Mouse (Mus musculus) neural tube, embryonic 12.5 days (tissue): ENCODE measurements around the gene Rragc. TPM values are rescaled to one million over a fixed set of nuclear protein-coding genes. Genes with fewer than 3 reads are reported as not detected.

ENCODE experiments used
- ATAC-seq: fragments of 200-750 bp; cut with Nextera tagmentation; 2 replicates; pipeline ENCODE4 v1.8.0; 2017; ENCODE audit warnings: low read depth, mild to moderate bottlenecking, moderate TSS enrichment, moderate library complexity; ENCODE audit not compliant: low FRiP score
- H3K27ac ChIP-seq: fragments of 300-500 bp; sonication (generic); 2 replicates; pipeline ENCODE4 v1.5.1; 2016
- H3K27me3 ChIP-seq: fragments of 300-500 bp; sonication (generic); replicated peaks from 2 replicates; pipeline ENCODE4 v1.6.1; 2016; ENCODE audit warnings: mild to moderate bottlenecking
- H3K36me3 ChIP-seq: fragments of 300-500 bp; sonication (generic); 2 replicates; pipeline ENCODE4 v1.6.1; 2016; ENCODE audit warnings: mild to moderate bottlenecking
- H3K4me1 ChIP-seq: fragments of 300-500 bp; sonication (generic); 2 replicates; pipeline ENCODE4 v1.6.1; 2016
- H3K4me2 ChIP-seq: fragments of 300-500 bp; sonication (generic); replicated peaks from 2 replicates; pipeline ENCODE4 v1.6.1; 2016; ENCODE audit warnings: mild to moderate bottlenecking
- H3K4me3 ChIP-seq: fragments of 300-500 bp; sonication (generic); 2 replicates; pipeline ENCODE4 v1.5.1; 2016
- H3K9ac ChIP-seq: fragments of 300-500 bp; sonication (generic); 2 replicates; pipeline ENCODE4 v1.6.1; 2016; ENCODE audit warnings: mild to moderate bottlenecking
- H3K9me3 ChIP-seq: fragments of 300-500 bp; sonication (generic); 2 replicates; pipeline ENCODE4 v1.6.1; 2016; ENCODE audit warnings: mild to moderate bottlenecking
- WGBS: fragments of 180-500 bp; shearing (Covaris S2); methylation state at CpG from one replicate; pipeline ENCODE4 v1.1.7; 2016; 5-methylcytosine and 5-hydroxymethylcytosine counted together
- polyA plus RNA-seq: library from polyadenylated mRNA; unstranded; fragments of >200 nt; fragmentation: Nextera tagmentation; extraction: Ambion mirVana; gene quantifications from 2 replicates; pipeline ENCODE4 v1.2.1, GENCODE M21; 2016

Gene Rragc
- polyA plus RNA-seq: 62.5 and 65.4 TPM in 2 replicates

DNA sequence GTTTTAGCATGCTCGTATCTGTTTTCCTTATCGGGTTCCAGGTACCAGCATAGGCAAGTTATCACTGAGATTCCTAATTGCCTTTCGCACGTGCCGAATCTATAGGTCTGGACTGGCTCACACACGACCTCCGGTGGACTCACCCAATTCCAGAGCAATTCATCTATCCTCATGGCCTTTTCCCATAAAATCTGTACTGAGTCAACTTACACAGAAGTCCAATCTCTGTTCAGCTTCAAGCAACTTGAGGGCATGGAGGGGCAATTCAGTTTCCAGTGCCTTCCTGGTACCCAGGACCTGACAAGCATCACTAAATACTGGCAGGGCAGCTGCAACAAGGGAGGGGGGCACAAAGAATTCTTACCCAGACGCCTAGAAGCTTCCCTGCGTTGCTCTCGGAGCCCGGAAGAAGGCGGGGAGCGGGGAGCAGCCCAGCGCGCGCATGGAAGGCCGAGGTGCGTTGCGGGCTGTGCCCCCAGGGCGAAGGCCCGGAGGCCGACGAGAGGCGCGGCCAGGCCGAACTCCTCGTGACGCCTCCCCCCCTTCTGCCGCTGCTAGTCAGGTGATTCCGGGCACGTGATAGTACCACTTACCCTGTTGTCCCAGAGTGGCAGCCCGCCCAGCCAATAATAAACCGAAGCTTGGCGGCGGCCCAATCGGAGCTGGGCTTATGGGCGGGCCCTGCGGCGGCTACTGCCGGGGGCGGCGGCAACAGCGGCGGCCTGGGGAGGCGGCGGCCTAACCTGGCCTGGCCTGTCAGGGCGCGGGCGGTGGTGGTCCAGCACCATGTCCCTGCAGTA is at the start of gene Rragc:
TSS of gene Rragc (plus strand) at position 699 of the 800 bp plus-strand sequence.
- Histone ChIP-seq H3K27me3 (no peaks in the 10 kb centered on the region), H3K9ac (peak within 1 kb of the TSS; percentile 89), H3K4me3 (peak within 1 kb of the TSS; percentile 99), H3K36me3 (peaks cover 18% of the 10 kb centered on the region), H3K9me3 (no peaks in the 10 kb centered on the region), H3K4me2 (peak within 1 kb of the TSS; percentile 94), H3K27ac (peak within 1 kb of the TSS; percentile 57), H3K4me1 (peaks cover 19% of the 10 kb centered on the region)
- ATAC-seq: peak; percentile 100
- under 1% methylated on average over 49 of the region's 49 CpGs for WGBS

DNA sequence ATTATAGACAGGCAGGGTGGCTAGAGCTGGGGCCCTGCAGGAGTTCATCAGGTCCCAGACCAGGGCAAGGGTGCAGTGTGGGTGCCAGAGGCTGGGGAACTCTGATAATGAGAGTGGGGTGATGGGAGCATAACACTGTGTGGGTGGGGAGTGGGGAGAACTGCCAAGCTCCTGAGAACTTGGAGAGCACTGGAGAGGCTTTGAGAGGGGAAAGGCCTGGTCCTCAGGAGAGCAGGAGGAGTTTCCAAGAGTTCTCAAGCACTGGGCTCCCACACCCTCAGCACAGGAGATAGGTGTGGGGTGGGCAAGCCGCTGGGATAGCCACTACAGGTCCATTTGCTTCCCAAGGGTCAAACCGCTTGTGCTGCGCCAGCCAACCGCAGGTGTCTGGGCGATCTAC is 23.5 kb upstream of the Rragc start:
- Histone ChIP-seq H3K4me2 (no peak overlapping the region), H3K27me3 (no peaks in the 10 kb centered on the region), H3K9me3 (no peaks in the 10 kb centered on the region), H3K27ac (no peak overlapping the region), H3K36me3 (no peaks in the 10 kb centered on the region), H3K4me1 (no peaks in the 10 kb centered on the region), H3K9ac (no peak overlapping the region), H3K4me3 (no peak overlapping the region)
- WGBS: 93% methylated on average over 5 of the region's 5 CpGs
- ATAC-seq: no peak

DNA sequence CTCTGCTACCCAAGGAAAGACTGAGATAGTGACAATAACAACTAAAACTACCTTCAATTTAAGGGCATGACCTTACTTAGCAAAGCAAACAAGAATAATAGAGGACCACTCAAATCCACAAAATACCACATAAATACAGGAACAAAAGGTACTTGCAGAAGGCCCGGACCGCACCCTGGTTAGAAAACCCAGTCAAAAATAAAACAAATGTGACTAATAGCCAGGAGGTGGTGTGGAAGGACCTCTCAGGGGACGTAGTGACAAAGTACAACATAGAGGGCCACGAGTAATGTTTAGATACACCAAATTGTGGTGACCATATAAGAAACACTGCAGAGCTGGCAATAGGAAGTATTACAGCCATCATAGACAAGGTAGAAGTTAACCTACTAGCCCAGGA is 23.0 kb upstream of the Rragc start:
- no peak overlapping the region for H3K9ac ChIP-seq
- no peak for ATAC-seq
- no peak overlapping the region for H3K4me2 ChIP-seq
- H3K27me3 ChIP-seq: no peaks in the 10 kb centered on the region
- WGBS: 89% methylated on average over 4 of the region's 4 CpGs
- no peaks in the 10 kb centered on the region for H3K9me3 ChIP-seq
- no peaks in the 10 kb centered on the region for H3K4me1 ChIP-seq
- no peak overlapping the region for H3K27ac ChIP-seq
- H3K36me3 ChIP-seq: no peaks in the 10 kb centered on the region
- H3K4me3 ChIP-seq: no peak overlapping the region

DNA sequence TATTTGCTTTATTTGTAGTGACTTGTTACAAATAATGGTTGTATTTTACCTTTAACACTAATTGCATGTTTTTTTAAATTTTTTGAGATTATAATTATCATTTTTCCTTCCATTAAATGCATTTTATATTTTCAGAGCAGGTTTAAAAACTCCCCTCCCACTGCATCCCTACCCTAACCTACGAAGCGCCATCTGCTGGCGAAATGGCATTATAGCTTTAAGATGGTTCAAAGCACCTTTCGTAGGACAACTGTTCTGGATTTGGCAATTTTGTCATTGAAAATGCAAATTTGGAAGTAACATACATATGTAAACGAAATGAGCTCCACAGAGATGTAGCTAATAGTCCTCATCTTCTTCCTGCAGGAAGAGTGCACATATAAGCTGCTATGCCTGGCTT is 18.6 kb upstream of the Rragc start:
- Histone ChIP-seq H3K27ac (no peak overlapping the region), H3K9ac (no peak overlapping the region), H3K4me3 (no peak overlapping the region), H3K9me3 (no peaks in the 10 kb centered on the region), H3K27me3 (no peaks in the 10 kb centered on the region), H3K4me2 (no peak overlapping the region), H3K36me3 (no peaks in the 10 kb centered on the region), H3K4me1 (no peaks in the 10 kb centered on the region)
- WGBS: 13% methylated on average over 5 of the region's 5 CpGs
- no peak for ATAC-seq

DNA sequence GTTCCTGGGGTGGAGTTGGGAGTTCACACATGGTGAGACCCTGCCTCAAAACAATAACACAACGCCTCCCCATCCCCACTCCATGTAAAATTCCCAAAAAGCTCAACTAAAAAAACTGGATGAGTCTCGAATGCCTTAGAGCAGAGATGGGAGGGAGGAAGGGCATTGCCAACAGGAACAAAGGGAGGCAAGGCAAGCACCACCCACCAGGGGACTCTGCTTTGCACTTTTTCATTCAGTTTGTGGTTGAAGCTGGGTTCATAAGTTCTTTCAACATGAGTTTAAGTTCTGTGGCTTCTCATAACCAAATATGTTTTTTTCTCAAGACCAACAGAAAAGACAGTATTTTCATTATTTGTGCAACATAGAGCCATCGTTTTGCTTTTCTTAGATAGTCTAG is 13.8 kb upstream of the Rragc start:
- no peak overlapping the region for H3K4me3 ChIP-seq
- H3K4me1 ChIP-seq: peaks cover 9% of the 10 kb centered on the region
- no peak overlapping the region for H3K9ac ChIP-seq
- no peaks in the 10 kb centered on the region for H3K36me3 ChIP-seq
- no peaks in the 10 kb centered on the region for H3K27me3 ChIP-seq
- WGBS: 79% methylated on average over 3 of the region's 3 CpGs
- no peak for ATAC-seq
- no peak overlapping the region for H3K27ac ChIP-seq
- H3K9me3 ChIP-seq: no peaks in the 10 kb centered on the region
- H3K4me2 ChIP-seq: no peak overlapping the region

DNA sequence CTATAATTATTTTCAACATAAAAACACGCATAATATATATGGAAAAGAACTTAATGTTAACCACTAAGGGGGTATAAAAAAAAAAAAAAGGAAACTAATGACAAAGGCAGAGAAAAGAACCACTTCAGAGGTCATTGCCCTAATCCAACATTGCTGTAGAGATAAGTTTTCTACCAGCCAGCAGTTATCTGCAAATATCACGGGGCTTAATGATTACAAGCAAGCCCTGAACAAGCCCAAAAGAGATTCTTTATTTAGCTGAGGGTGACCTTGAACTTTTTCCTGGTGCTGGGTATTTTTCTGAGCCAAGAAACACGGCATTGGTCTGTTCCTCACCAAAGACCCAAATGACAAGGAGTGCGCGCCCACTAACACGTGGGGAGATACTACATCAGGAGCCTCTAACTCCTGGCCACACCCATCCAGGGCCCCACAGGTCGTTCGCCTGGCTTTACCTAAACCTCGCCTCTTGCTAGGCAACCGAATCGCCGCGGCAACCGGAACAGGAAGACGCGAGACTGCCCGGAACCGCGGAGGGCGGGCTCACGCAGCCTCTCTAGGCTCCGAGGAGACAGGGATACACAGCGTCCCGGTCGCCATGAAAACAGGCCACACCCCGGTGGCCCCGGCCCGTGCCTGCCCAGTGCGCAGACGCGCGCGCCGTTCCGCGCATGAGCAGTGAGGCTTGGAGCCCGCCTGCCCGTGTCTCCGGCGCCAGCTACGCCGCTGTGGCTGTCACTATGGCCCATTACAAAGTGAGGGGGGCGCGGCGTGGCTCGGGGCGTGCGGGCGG is 12.7 kb upstream of the Rragc start, which contains the start of gene Mycbp:
TSS of gene Mycbp (plus strand) at position 500 of the 793 bp plus-strand sequence.
- Histone ChIP-seq H3K36me3 (0 out of 2 replicates have a peak, but pooled peaks cover 6% of the 10 kb centered on the region), H3K4me1 (peaks cover 9% of the 10 kb centered on the region), H3K4me3 (peak within 1 kb of the TSS; percentile 79), H3K27me3 (no peaks in the 10 kb centered on the region), H3K9me3 (no peaks in the 10 kb centered on the region), H3K4me2 (peak within 1 kb of the TSS; percentile 96), H3K9ac (peak within 1 kb of the TSS; percentile 77), H3K27ac (no peak within 1 kb of the TSS)
- 2% methylated on average over 47 of the region's 49 CpGs for WGBS
- ATAC-seq: peak; percentile 100

DNA sequence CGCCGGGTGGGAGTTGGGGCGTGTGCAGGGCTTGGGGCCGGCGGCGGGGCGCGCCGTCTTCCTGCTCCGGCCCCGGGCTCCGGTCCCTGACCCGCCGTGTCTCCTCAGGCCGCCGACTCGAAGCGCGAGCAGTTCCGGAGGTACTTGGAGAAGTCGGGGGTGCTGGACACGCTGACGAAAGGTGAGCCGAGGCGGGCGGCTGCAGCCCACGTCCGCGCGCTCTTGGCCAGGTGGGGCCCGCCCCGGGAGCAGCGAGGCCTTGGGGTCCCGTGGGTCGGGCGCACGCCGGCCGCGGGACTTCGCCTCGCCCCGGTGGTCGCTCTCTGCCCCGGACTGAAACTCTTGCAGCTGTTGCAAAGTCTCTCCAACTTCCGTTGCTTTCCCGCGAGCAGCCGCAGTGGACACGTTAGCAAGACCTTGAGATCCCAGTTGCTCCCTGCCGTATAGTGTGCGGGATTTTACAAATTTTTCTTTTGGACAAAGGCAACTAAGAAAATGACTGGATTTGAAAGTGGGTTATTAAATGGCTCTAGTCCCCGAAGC is 12.0 kb upstream of the Rragc start:
- Histone ChIP-seq H3K27ac (no peak overlapping the region), H3K9ac (peak overlapping the region; percentile 77), H3K9me3 (no peaks in the 10 kb centered on the region), H3K36me3 (0 out of 2 replicates have a peak, but pooled peaks cover 6% of the 10 kb centered on the region), H3K27me3 (no peaks in the 10 kb centered on the region), H3K4me2 (peak overlapping the region; percentile 96), H3K4me3 (peak overlapping the region; percentile 79), H3K4me1 (peaks cover 9% of the 10 kb centered on the region)
- WGBS: under 1% methylated on average over 50 of the region's 53 CpGs
- ATAC-seq: peak; percentile 67

DNA sequence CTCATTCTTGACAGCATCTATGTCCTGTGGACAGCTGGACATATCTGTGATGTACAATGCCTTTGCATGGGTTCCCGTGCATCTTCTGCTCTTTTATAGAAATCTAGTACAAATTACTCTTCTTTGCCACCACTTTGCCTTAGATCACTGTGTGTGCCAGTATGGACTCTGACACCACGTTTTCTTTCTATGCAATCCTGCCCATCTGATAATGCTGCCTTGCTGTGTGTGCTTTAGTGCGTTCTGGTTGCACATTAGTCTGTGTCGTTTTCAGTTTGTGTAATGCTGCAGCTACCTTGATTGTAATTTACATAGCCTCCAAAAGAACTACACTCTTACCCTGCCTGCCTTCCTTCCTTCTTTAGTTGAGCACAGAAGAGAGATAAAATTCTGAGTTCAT is 5.7 kb upstream of the Rragc start:
- WGBS: 89% methylated on average over 4 of the region's 4 CpGs
- Histone ChIP-seq H3K4me2 (no peak overlapping the region), H3K27me3 (no peaks in the 10 kb centered on the region), H3K9ac (no peak overlapping the region), H3K4me3 (no peak overlapping the region), H3K9me3 (no peaks in the 10 kb centered on the region), H3K4me1 (peaks cover 7% of the 10 kb centered on the region), H3K27ac (no peak overlapping the region), H3K36me3 (peaks cover 15% of the 10 kb centered on the region)
- ATAC-seq: no peak

DNA sequence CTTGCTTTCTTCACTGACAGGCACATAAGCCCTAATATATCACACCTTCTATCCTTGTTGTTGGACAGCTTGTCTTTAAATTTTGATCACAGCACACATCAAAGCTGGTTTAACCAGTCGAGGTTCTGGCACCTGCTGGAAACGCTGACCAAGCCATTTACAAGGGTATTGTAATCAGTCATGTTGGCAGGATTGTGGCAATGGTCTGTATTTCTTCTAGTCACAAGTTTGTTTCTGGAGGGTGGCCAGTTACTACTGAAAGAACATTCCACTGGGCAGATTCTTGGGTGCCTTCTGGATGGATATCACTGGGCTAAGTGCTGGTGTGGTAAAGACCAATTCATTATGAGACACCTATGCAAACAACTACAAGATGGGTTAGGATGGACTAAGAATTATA is 4.8 kb upstream of the Rragc start:
- ATAC-seq: no peak
- Histone ChIP-seq H3K9ac (no peak overlapping the region), H3K4me1 (peaks cover 7% of the 10 kb centered on the region), H3K4me2 (no peak overlapping the region), H3K27ac (no peak overlapping the region), H3K9me3 (no peaks in the 10 kb centered on the region), H3K36me3 (peaks cover 15% of the 10 kb centered on the region), H3K27me3 (no peaks in the 10 kb centered on the region), H3K4me3 (no peak overlapping the region)
- WGBS: 78% methylated on average over 2 of the region's 2 CpGs

DNA sequence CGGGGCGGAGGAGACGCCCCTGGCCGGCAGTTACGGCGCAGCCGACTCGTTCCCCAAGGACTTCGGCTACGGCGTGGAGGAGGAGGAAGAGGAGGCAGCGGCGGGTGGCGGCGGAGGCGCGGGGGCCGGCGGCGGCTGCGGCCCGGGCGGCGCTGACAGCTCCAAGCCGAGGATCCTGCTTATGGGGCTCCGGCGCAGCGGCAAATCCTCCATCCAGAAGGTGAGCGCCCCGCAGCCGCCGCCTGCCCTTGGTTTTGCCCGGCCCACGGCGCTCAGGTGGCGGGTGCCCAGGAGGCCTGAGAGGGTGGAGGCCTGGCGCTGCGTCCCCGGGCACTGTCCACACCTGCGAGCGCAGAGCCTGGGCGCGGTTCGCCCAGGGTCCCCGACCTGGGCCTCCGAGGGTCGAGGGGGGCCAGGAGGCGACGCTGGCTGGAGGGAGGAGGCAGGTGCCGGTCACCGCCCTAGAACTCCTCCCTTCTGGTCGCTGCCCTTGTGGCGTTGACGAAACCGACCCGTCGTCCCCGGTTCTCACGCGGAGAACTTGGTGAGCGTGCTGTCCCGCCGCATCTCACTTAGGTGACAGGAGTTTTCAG is 398 bp downstream of the Rragc start, which contains the start of gene 4930535I16Rik:
TSS of gene 4930535I16Rik (minus strand) at position 475 of the 593 bp plus-strand sequence.
- Histone ChIP-seq H3K4me1 (peaks cover 19% of the 10 kb centered on the region), H3K36me3 (peaks cover 18% of the 10 kb centered on the region), H3K9me3 (no peaks in the 10 kb centered on the region), H3K9ac (peak within 1 kb of the TSS; percentile 89), H3K4me3 (peak within 1 kb of the TSS; percentile 99), H3K27me3 (no peaks in the 10 kb centered on the region), H3K27ac (peak within 1 kb of the TSS; percentile 57), H3K4me2 (peak within 1 kb of the TSS; percentile 94)
- ATAC-seq: peak; percentile 69
- WGBS: under 1% methylated on average over 63 of the region's 63 CpGs

DNA sequence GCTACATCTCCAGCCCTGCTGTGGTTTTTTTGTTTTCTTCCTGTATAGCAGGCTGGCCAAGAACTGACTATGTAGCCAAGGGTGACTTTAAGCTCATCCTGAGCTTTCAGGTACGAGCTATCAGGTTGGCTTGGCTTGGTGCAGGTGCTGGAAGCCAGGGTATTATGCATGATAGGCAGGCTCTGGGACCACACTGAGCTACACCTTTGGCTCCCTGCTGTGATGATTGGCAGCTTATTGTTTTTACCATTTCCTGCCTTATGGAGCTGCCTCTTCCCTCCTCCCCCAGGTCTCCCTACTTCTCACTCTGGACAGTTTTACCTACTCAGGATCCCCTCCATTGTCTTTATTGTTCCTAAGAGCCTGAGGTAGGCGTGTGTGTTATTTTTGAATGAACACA is 1.6 kb downstream of the Rragc start:
- peak overlapping the region; percentile 94 for H3K4me2 ChIP-seq
- peaks cover 19% of the 10 kb centered on the region for H3K4me1 ChIP-seq
- ATAC-seq: no peak
- no peaks in the 10 kb centered on the region for H3K9me3 ChIP-seq
- H3K36me3 ChIP-seq: peaks cover 30% of the 10 kb centered on the region
- no peak overlapping the region for H3K4me3 ChIP-seq
- no peaks in the 10 kb centered on the region for H3K27me3 ChIP-seq
- H3K27ac ChIP-seq: no peak overlapping the region
- 73% methylated on average over 2 of the region's 2 CpGs for WGBS
- H3K9ac ChIP-seq: 0 out of 2 replicates have a peak overlapping the region, but pooled peaks have one; percentile 89
